Mouse (Mus musculus) erythroblast, embryonic 14.5 days (primary cell): Measurements from ENCODE around the gene Hps1. TPM values are rescaled to one million over a fixed set of nuclear protein-coding genes. Genes with fewer than 3 reads are reported as not detected.

Experiments used
- H3K27me3 ChIP-seq: 2 replicates; pipeline ENCODE4 v1.6.1; 2012; ENCODE audit warnings: inconsistent platforms; ENCODE audit not compliant: control insufficient read depth
- H3K36me3 ChIP-seq: 2 replicates; pipeline ENCODE4 v1.6.1; 2012; ENCODE audit warnings: mild to moderate bottlenecking, inconsistent platforms; ENCODE audit not compliant: control insufficient read depth
- H3K4me1 ChIP-seq: 2 replicates; pipeline ENCODE4 v1.6.1; 2012; ENCODE audit warnings: inconsistent platforms; ENCODE audit not compliant: control insufficient read depth
- H3K4me3 ChIP-seq: replicated peaks from 2 replicates; pipeline ENCODE3; 2012; ENCODE audit warnings: moderate library complexity, mild to moderate bottlenecking, inconsistent platforms
- H3K9me3 ChIP-seq: 2 replicates; pipeline ENCODE4 v1.6.1; 2012; ENCODE audit warnings: low read length, inconsistent platforms, mixed read lengths; ENCODE audit not compliant: control insufficient read depth
- GATA1 ChIP-seq: IDR thresholded peaks from 2 replicates; pipeline ENCODE4 v1.6.1; 2012; ENCODE audit warnings: low read length, inconsistent platforms, mixed read lengths
- TAL1 ChIP-seq: IDR thresholded peaks from 3 replicates; pipeline ENCODE4 v1.6.1; 2012; ENCODE audit warnings: low read length, inconsistent platforms, mixed read lengths
- polyA plus RNA-seq: library from polyadenylated mRNA; stranded (reverse); fragments of >175 nt; gene quantifications from 2 replicates; pipeline ENCODE4 v1.2.3, GENCODE M21; 2012

The Hps1 gene
- 3.2 and 3.8 TPM in 2 replicates for polyA plus RNA-seq

DNA sequence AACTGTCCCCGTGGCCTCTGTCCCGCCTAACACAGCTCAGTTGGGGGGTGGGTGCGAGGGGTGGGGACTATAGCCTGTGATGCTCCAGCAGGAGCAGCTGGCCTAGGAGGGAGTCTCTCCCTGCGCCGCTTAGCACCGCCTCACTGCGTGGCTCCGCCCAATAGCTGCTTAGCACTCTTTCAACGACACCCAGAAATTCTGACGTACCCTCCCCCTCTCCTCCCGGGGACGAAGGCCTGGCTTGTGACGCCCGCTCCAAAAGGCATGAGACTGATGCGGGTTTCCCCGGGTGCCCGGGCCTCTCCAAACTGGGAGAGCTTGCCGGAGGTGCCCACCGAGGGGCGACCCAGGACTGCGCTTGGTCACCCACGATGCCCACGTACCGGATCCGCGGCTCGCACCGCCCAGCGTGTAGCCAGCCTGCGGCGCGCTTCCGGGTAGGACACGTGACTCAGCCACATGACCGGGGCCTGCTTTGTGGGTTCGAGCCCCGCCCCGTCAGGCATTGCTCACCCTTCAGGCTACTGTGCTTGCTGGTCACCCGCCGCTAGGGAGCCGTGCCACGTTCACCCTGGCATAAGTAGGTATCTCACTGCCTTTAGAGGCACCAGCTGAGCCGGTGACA is at the start of gene Hps1:
TSS of gene Hps1 (minus strand) at position 448 of the 625 bp plus-strand sequence.
- no peak for TF ChIP-seq TAL1
- TF ChIP-seq GATA1 = no peak
- H3K4me1 ChIP-seq = peaks cover 27% of the 10 kb centered on the region
- H3K4me3 ChIP-seq = peak within 1 kb of the TSS; percentile 83
- H3K9me3 ChIP-seq = no peaks in the 10 kb centered on the region
- H3K36me3 ChIP-seq = peaks cover 3% of the 10 kb centered on the region; the same call in 1 of the 2 replicates
- no peaks in the 10 kb centered on the region for H3K27me3 ChIP-seq

DNA sequence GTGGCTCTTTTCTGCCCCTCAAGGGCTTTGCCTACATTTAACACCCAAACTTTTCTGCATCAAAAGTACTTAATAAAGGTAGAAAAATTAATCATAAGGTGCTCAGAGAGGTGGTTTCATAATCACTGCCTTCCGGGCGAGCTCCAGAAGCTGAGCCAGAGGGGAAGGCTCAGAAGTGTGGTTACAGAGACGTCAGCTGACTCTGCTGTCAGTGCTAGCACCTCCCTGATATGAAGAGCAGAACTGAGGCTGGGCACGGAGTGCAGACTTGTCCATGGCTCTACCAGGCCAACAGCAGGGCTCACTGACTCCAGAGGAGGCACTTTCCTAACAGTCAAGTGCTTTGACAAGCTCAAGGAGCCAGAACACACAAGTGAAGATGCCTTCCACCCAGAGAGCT is 49.4 kb upstream of the Hps1 start:
- H3K36me3 ChIP-seq = no peaks in the 10 kb centered on the region
- no peak overlapping the region for H3K4me3 ChIP-seq
- H3K4me1 ChIP-seq = no peaks in the 10 kb centered on the region
- H3K27me3 ChIP-seq = no peaks in the 10 kb centered on the region
- no peak for TF ChIP-seq TAL1
- no peak for TF ChIP-seq GATA1
- H3K9me3 ChIP-seq = no peaks in the 10 kb centered on the region

DNA sequence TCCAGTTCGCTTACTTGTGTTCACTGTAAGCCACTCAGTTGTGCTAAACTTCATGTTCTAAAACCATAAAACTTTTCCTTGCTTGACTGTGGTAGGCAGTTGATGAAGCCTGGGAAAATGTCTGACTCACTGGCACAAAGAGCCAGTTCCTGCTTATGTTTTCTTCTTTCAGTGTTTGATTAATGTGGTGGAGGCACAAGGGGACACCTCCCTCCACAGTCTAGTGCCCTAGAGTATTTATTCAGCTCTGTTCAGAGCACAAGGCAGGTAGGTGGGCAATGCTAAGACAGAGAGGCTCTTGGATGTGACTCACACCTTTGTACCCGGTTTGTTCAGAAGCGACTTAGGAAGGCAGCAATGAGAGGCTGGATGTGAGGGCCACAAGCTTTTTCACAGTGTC is 48.1 kb upstream of the Hps1 start:
- no peaks in the 10 kb centered on the region for H3K27me3 ChIP-seq
- no peaks in the 10 kb centered on the region for H3K4me1 ChIP-seq
- no peak for TF ChIP-seq GATA1
- TF ChIP-seq TAL1 = no peak
- no peaks in the 10 kb centered on the region for H3K9me3 ChIP-seq
- H3K36me3 ChIP-seq = no peaks in the 10 kb centered on the region
- H3K4me3 ChIP-seq = no peak overlapping the region

DNA sequence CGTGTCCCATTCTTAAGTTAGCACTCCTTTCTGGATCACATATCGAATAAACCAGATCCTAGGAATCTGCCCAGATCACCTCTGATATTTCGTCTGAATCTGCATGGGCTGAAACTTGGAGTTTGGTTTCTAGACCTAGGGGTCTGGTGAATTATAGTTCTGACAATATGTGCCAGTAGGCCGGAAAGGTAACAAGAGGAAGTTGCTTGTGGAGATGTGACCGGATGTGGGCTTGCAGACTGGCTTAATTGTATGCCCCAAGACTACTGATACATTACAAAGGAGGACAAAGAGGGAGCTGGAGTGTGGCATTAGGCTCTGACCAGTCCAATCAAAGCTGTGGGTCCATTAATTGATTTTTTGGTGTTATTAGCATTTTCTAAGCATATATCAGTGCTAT is 40.3 kb upstream of the Hps1 start:
- TF ChIP-seq TAL1 (no peak), GATA1 (no peak)
- Histone ChIP-seq H3K9me3 (no peaks in the 10 kb centered on the region), H3K36me3 (no peaks in the 10 kb centered on the region), H3K4me3 (no peak overlapping the region), H3K27me3 (no peaks in the 10 kb centered on the region), H3K4me1 (no peaks in the 10 kb centered on the region)

DNA sequence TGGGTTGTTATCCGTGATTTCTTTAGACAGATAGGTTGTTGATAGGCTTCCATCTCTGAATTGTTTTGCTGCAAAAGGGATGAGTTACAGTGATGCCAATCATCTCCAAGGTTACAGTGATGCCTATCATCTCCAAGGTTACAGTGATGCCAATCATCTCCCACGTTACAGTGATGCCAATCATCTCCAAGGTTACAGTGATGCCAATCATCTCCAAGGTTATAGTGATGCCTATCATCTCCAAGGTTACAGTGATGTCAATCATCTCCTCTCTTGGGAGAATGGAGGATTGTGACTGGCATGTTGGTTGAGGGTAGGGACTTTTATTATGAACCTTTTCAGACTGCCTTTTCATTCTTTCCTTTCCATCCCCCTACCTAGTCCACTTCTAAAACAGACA is 38.0 kb upstream of the Hps1 start:
- H3K4me3 ChIP-seq = no peak overlapping the region
- no peaks in the 10 kb centered on the region for H3K9me3 ChIP-seq
- no peaks in the 10 kb centered on the region for H3K4me1 ChIP-seq
- H3K27me3 ChIP-seq = no peaks in the 10 kb centered on the region
- TF ChIP-seq TAL1 (no peak), GATA1 (no peak)
- H3K36me3 ChIP-seq = no peaks in the 10 kb centered on the region

DNA sequence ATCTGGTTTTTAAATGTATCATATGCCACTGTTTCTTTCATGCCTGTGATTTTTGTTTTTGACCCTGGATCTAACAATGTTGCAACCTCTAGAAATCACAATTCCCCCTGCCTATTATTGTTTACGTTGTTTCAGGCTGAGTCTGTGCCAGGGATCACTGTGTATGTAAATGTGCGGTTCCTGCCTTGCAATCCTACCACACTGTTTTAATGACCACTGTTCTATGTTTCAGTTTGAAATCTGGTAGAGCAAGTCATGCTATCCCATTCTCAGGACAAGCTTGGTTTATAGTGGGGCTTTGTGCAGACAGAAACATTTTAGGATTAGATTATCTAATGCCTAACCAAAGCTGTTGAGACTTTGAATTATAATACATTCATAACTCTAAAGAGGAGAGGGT is 36.5 kb upstream of the Hps1 start:
- no peaks in the 10 kb centered on the region for H3K4me1 ChIP-seq
- H3K4me3 ChIP-seq = no peak overlapping the region
- H3K27me3 ChIP-seq = no peaks in the 10 kb centered on the region
- TF ChIP-seq GATA1 = no peak
- no peak for TF ChIP-seq TAL1
- H3K9me3 ChIP-seq = no peaks in the 10 kb centered on the region
- H3K36me3 ChIP-seq = no peaks in the 10 kb centered on the region

DNA sequence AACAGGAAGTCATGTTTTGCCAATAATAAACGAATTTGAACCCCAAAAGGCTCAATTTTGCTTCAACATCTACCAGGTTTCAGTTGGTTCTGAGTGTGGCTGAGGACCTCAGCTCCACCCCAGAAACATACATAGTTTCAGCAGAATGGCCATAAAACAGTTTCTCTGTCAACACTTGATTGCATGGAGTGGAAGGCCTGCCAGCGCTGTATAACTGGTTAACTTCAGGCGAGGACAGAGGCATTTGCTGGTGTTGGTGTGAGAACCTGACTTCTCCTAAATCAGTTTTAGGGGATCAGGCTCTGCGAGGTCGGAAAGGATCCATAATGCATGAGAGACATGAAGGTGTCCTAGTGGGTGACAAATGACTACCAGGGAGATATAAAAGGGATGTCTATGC is 30.4 kb upstream of the Hps1 start:
- no peaks in the 10 kb centered on the region for H3K36me3 ChIP-seq
- H3K4me3 ChIP-seq = no peak overlapping the region
- no peaks in the 10 kb centered on the region for H3K9me3 ChIP-seq
- TF ChIP-seq GATA1 (no peak), TAL1 (no peak)
- H3K27me3 ChIP-seq = no peaks in the 10 kb centered on the region
- no peaks in the 10 kb centered on the region for H3K4me1 ChIP-seq

DNA sequence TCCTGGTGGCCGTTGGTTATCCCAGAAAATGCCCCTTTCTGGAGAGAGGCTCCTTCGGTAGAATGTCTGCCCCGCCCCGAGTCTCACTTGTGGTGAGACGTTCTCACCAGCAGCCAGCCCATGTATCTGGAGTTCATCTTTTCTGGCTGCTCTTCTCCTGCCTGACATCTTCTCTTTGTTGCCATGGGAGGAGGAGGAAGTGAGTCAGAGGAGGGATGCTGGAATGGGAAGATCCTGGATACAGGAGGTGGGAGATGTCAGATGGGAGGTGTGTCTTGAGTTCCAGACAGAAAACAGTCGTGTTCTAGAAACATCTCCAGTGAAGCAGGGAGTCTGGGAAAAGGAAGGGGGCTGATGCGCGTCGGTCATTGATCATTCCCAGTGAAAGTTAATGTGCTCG is 29.7 kb upstream of the Hps1 start:
- TF ChIP-seq TAL1 (no peak), GATA1 (no peak)
- Histone ChIP-seq H3K4me1 (no peaks in the 10 kb centered on the region), H3K4me3 (no peak overlapping the region), H3K27me3 (no peaks in the 10 kb centered on the region), H3K36me3 (no peaks in the 10 kb centered on the region), H3K9me3 (no peaks in the 10 kb centered on the region)

DNA sequence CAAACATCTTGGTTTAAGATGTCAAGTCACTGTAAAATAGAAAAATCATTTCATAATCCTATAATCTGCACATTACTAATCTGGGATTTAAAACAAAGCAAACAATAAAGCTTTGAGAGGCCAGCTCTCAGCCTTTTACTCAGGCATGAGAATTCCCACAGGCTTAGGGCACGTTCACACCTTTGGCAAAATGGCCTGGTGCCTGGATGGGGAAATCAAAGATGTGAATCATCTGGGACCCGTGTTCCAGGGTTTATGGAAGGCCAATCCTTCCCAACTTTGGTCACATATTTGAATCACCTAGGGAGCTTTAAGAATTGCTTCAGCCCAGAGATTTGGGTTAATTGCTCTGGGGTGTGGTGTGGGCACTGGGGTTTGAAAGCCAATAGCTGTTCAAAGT is 18.1 kb upstream of the Hps1 start:
- TF ChIP-seq TAL1 (no peak), GATA1 (no peak)
- Histone ChIP-seq H3K4me3 (no peak overlapping the region), H3K9me3 (no peaks in the 10 kb centered on the region), H3K36me3 (no peaks in the 10 kb centered on the region), H3K4me1 (peaks cover 4% of the 10 kb centered on the region; the same call in 1 of the 2 replicates), H3K27me3 (peaks cover 18% of the 10 kb centered on the region)

DNA sequence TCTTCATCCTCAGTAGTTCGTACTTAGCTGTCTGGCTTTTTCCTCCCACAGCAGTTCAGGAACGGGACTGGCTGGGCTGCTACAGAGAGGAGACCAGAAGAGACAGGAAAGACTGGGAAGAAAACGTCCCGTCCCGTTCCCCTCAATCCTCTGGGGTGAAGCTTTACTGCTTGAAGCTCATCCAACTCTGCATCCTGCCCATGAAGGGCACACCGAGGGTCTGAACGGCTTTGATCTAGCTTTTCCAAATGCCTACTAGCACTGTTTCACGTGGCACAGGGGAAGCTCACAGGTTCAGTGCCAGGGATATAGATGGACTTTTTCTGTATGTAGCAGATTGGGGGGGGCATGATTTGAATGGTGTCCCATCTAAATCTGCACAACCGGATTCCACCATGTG is 16.0 kb upstream of the Hps1 start:
- H3K4me1 ChIP-seq = peaks cover 4% of the 10 kb centered on the region; the same call in 1 of the 2 replicates
- peaks cover 18% of the 10 kb centered on the region for H3K27me3 ChIP-seq
- no peak overlapping the region for H3K4me3 ChIP-seq
- TF ChIP-seq GATA1 (no peak), TAL1 (no peak)
- H3K9me3 ChIP-seq = no peaks in the 10 kb centered on the region
- H3K36me3 ChIP-seq = no peaks in the 10 kb centered on the region
